Mouse (Mus musculus) right cerebral cortex, postnatal 36 days (tissue): ENCODE results near the gene Gm4952.
"Not testable (repeated sequence)": the region's sequence is repeated elsewhere in the genome, so short reads cannot be mapped to it uniquely, and the experiment has no call there.

ENCODE experiments used
- DNase-seq, 2 experiments: peaks; one replicate each; pipeline ENCODE4 v3.0.0; 2022; ENCODE audit warnings: low spot score in 2 of 2, mixed read lengths in 1 of 2

Gm4952 gene

GRCm38 (mm10) chr19:12600684-12601480 is 1.1 kb downstream of the Gm4952 start:
- DNase-seq: no peak

GRCm38 (mm10) chr19:12608336-12608735 is 8.6 kb downstream of the Gm4952 start:
- DNase-seq: no peak

DNA sequence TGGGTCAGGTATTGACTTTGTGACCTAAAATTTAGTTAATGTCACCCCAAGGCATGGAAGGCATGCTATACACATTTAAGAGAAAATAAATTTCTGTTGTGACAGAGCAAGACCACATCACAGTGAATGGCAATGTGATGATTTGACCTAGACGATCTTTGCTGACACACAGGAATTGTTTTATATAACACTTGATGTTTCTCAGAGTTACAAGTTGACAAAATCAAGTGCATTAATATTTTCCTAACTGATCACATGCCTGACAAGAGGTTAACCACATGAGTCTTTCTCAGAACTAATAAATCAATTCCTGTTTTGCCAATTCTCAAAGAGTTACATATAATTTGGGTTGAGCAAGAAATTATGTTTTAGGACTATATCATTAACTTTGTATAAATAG is 13.9 kb downstream of the Gm4952 start:
- DNase-seq: no peak

DNA sequence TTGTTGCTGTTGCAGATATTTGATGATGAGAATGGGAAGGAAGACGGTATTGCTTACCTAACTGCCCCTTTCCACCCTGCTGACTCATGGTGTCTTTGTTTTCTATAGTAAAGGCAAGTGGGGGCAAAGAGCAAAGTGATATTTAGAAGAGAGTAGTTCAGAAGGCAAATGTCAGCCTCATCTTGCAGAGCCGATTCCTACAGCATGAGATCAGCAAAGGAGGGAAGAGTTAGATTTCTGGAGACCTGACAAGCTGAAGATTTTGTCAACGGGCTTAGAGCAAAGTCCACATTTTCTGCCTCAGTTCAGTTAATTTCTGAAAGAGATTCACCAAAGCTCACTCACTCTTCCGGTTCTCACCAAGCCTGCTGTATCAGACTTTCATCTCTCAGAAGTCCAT is 33.4 kb downstream of the Gm4952 start, which contains the start of gene Glyat:
TSS of gene Glyat (plus strand) at position 133 of the 400 bp plus-strand sequence.
- DNase-seq: no peak

DNA sequence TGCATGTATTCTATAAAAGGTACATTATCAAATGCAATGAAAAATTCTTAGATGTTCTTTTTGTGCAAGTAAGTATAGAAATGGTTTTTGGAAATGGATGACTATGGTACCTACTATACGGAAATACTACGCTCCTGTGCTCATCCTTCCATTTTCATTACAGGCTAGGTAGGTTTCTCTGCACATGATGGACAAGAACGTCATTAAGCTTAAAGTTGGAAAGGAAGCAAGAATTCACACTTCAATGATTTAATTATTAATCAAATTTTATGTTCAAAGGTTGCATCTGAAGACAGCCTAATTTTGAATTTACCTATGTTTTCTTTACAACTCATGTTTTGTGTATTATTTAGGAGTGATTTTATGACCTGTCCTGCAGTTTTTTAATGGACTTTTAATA is 34.5 kb downstream of the Gm4952 start:
- no peak for DNase-seq

DNA sequence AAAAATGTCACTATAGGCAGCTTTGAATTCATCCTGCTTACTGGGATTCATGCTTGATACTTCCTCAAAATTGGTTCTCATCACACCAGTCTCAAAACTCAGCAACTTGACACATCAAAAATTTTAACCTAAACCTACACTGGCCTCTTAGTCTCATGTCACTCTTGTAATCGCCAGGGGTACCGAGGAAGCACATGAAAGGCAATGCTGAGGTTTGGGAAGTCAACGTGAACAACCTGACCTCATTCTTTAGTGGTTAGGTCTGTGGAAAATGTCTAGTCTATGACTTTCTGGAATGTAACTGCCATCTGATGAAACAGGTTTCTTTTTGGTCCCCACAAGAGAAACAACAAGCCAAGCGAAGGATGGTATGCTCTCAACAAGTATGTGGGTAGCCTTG is 35.2 kb downstream of the Gm4952 start:
- no peak for DNase-seq

- no peak for DNase-seq
Measured at GRCm38 (mm10) chr19:12636863-12637262, 37.1 kb downstream of the Gm4952 start.

DNA sequence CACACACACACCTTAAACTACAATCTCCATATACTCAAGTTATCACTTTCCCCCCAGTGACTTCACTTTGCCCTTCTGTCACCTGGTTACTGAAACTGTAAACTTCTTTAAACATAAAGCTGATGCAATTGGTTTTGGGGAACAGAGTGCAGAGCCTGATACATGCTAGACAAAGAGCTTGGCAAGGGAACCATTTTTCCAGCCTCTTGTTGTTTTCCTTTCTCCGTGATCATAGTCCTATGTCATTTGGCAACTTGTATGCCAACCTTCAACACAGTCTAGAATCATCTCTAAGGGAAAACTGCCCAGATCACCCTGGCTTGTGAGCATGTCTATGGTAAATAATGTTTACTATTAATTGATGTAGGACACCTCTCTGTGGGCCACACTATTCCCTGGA is 38.3 kb downstream of the Gm4952 start:
- DNase-seq: no peak

DNA sequence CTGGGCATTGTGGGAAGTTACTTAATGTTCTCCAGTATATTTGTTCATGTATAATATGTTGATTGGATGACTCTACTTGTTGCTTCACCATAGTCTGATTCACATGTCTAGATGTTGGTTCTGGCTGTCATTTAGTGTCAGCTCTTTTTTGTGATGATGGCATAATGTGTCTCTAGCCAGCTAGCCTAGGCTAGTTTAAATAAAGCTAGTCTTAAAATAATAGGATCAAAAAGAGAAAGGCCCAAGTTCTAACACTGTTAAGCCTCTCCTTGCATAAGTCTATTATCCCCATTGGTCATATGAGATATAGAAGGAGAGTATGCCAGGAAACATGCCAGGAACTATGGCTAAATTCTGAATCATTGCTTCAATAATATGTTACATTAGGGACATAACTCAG is 49.7 kb downstream of the Gm4952 start:
- no peak for DNase-seq

DNA sequence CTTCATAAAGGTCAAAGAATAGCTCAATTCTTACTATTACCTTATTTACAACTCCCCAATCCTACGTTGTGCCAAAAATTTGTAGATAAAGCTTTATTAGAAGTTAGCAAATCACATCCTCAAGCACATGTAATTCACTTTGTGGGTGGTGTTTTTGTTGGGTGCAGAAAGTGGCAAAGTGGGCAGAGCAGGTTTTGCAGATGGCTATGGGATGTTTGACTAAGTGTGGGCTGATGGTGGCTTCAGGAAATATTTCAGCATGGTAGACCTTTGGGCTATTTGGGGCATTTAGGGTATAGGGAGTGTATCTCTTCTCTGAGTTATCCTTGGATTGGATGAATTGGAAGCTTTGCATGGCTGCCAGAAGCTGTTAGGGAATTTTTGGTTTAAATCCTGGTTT is 66.4 kb downstream of the Gm4952 start:
- no peak for DNase-seq

DNA sequence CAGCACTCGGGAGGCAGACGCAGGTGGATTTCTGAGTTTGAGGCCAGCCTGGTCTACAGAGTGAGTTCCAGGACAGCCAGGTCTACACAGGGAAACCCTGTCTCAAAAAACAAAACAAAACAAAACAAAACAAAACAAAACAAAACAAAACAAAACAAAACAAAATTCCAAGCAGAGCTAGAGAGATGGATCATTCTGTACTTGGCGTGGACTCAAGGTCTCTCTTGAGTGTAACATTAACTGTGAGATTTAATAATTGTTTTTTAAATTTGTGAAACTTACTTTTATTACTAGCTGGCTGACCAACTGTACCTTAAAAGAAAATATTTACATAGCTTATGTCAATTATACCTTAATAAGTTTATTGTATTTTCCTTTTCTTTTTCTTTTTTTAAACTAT is 68.8 kb downstream of the Gm4952 start:
- DNase-seq: not testable (repeated sequence)

- no peak for DNase-seq
Measured at GRCm38 (mm10) chr19:12670139-12670538, 70.4 kb downstream of the Gm4952 start, which contains the start of gene Olfr1442. TSS of gene Olfr1442 (plus strand) at chr19:12670439.

DNA sequence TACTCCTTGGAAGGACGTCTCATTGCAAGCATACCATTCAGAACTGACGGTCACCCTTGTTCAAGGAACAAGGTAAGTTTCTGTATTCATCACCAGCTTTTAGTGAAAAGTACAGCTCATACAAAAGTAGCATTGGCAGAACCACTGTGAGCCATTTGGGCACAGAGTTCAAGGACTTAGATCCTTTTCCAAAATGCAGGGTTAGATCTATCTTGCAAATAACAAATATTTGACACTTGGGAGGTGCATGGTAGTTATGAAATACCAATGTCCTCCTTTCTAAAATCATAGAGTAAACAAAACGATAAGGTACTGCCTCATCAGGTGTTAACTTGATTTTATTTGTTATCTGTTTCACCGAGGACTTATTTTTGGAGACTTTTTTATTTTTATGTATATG is 71.3 kb downstream of the Gm4952 start:
- DNase-seq: no peak

- DNase-seq: no peak
Measured at GRCm38 (mm10) chr19:12677812-12678211, 78.0 kb downstream of the Gm4952 start, which contains the start of gene Olfr1443. TSS of gene Olfr1443 (plus strand) at chr19:12678112.
